ENCODE assay signal across 7 mouse cellular contexts in the genomic region with DNA sequence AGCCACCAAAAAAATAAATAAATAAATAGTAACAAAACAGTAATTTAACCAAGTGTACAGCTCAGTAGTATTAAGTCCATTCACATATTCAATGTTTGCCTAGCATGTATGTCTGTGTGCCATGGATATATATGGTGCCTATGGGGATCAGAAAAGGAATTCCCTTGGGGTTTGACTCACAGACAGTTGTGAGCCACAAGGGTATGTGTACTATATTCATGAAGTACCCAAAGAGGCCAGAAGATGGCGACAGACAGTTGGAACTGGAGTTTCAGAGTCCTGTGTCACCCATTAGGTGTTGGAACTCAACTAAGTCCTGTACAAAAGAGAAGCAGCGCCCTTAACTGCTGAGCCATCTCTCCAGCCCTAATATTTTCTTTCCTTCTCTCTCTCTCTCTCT. TPM values are rescaled to one million over a fixed set of nuclear protein-coding genes. Genes with fewer than 3 reads are reported as not detected.
DNase-seq lines count a peak whose midpoint lies in the region; ATAC-seq lines count a peak whose summit lies in the region.

No protein-coding gene starts in this region.

- no peaks in the 10 kb centered on the region for H3K4me1 ChIP-seq in embryonic facial prominence, embryonic 10.5 days
- no peaks in the 10 kb centered on the region for H3K4me1 ChIP-seq in lung, embryonic 16.5 days (replicated peaks; ENCODE audit: control insufficient read depth, insufficient read depth, low read length)

- no peak overlapping the region for H3K4me2 ChIP-seq in lung, embryonic 16.5 days (ENCODE audit: low read depth, low read length)

- H3K9me3 ChIP-seq in embryonic facial prominence, embryonic 10.5 days = no peaks in the 10 kb centered on the region
- H3K9me3 ChIP-seq in lung, embryonic 16.5 days (ENCODE audit: control insufficient read depth, low read length) = no peaks in the 10 kb centered on the region

- WGBS in embryonic facial prominence, embryonic 10.5 days = 47% methylated on average over 2 of the region's 2 CpGs
- WGBS in lung, embryonic 16.5 days = 41% methylated on average over 2 of the region's 2 CpGs

- no peak overlapping the region for H3K4me3 ChIP-seq in embryonic facial prominence, embryonic 10.5 days
- H3K4me3 ChIP-seq in lung, embryonic 16.5 days (ENCODE audit: low read length) = no peak overlapping the region

- H3K36me3 ChIP-seq in embryonic facial prominence, embryonic 10.5 days (replicated peaks) = peaks cover 54% of the 10 kb centered on the region
- peaks cover 14% of the 10 kb centered on the region for H3K36me3 ChIP-seq in lung, embryonic 16.5 days (ENCODE audit: control insufficient read depth, insufficient read depth, low read length)

- H3K27me3 ChIP-seq in embryonic facial prominence, embryonic 10.5 days (replicated peaks; ENCODE audit: low read depth, poor library complexity, severe bottlenecking) = no peaks in the 10 kb centered on the region
- H3K27me3 ChIP-seq in lung, embryonic 16.5 days (ENCODE audit: control insufficient read depth, insufficient read depth, low read depth, low read length) = no peaks in the 10 kb centered on the region

- DNase-seq in ES-CJ7 (ENCODE audit: low read depth, low spot score) = peak; percentile 92
- DNase-seq in adrenal gland, adult 18-20 months (ENCODE audit: low spot score in 2 of 2) = peak; percentile 45 to 63
- DNase-seq in embryonic facial prominence, embryonic 10.5 days (ENCODE audit: low spot score) = peak; percentile 52
- DNase-seq in heart, postnatal 36 days = peak; percentile 62 to 66
- peak; percentile 91 for DNase-seq in layer of hippocampus, adult 11-12 months (ENCODE audit: low spot score)
- DNase-seq in right cerebral cortex, postnatal 10 days (ENCODE audit: low spot score in 2 of 2) = peak; percentile 77 to 82

- peak; percentile 73 for ATAC-seq in lung, embryonic 16.5 days (ENCODE audit: low read depth)

- H3K9ac ChIP-seq in lung, embryonic 16.5 days (ENCODE audit: low read length) = no peak overlapping the region

- intact Hi-C loops in heart, postnatal 36 days (cut with DNase I) = loop anchor here (1.0 to 5.0 kb wide), 3 partner anchors 46 to 191 kb away; no protein-coding TSS in a partner anchor

- no peak overlapping the region for H3K27ac ChIP-seq in embryonic facial prominence, embryonic 10.5 days (replicated peaks)
- no peak overlapping the region for H3K27ac ChIP-seq in lung, embryonic 16.5 days (ENCODE audit: low read length)

RNA-seq across cellular contexts. Expression of gene Prpf3, which starts 6.1 kb away (rescaled TPM):
- total RNA-seq in adrenal gland, adult 18-20 months (2021) = 10 to 100 TPM; 26.7 to 32.8 TPM
- polyA plus RNA-seq in embryonic facial prominence, embryonic 10.5 days (2016; fragmentation: Nextera tagmentation; extraction: Ambion mirVana) = 74.5 and 75.6 TPM in 2 replicates
- total RNA-seq in heart, postnatal 36 days (2021) = 10 to 100 TPM; 17.6 to 21.3 TPM
- polyA plus RNA-seq in lung, embryonic 16.5 days (2015; fragmentation: Nextera tagmentation; extraction: Ambion mirVana) = 43.5 and 48.0 TPM in 2 replicates

RNA-seq across cellular contexts. Expression of gene Mrps21, which starts 9.5 kb away (rescaled TPM):
- total RNA-seq in adrenal gland, adult 18-20 months (2021) = 100 to 1,000 TPM; 252 to 270 TPM
- 374 and 377 TPM in 2 replicates for polyA plus RNA-seq in embryonic facial prominence, embryonic 10.5 days (2016; fragmentation: Nextera tagmentation; extraction: Ambion mirVana)
- 100 to 1,000 TPM; 318 to 326 TPM for total RNA-seq in heart, postnatal 36 days (2021)
- 326 and 362 TPM in 2 replicates for polyA plus RNA-seq in lung, embryonic 16.5 days (2015; fragmentation: Nextera tagmentation; extraction: Ambion mirVana)

RNA-seq across cellular contexts. Expression of gene Ciart, which starts 20.3 kb away (rescaled TPM):
- 1 to 10 TPM; 2.1 to 3.2 TPM for total RNA-seq in adrenal gland, adult 18-20 months (2021)
- polyA plus RNA-seq in embryonic facial prominence, embryonic 10.5 days (2016; fragmentation: Nextera tagmentation; extraction: Ambion mirVana) = 11.5 and 13.4 TPM in 2 replicates
- 10 to 100 TPM in 1 of 2 experiments, 1 to 10 TPM in 1; 4.5 to 20.1 TPM for total RNA-seq in heart, postnatal 36 days (2021)
- polyA plus RNA-seq in lung, embryonic 16.5 days (2015; fragmentation: Nextera tagmentation; extraction: Ambion mirVana) = 5.1 and 5.6 TPM in 2 replicates

RNA-seq across cellular contexts. Expression of gene BC028528, which starts 30.0 kb away (rescaled TPM):
- 10 to 100 TPM; 12.0 to 20.3 TPM for total RNA-seq in adrenal gland, adult 18-20 months (2021)
- polyA plus RNA-seq in embryonic facial prominence, embryonic 10.5 days (2016; fragmentation: Nextera tagmentation; extraction: Ambion mirVana) = 7.6 and 10.2 TPM in 2 replicates
- 10 to 100 TPM; 11.4 to 11.7 TPM for total RNA-seq in heart, postnatal 36 days (2021)
- polyA plus RNA-seq in lung, embryonic 16.5 days (2015; fragmentation: Nextera tagmentation; extraction: Ambion mirVana) = 81.5 and 85.5 TPM in 2 replicates

RNA-seq across cellular contexts. Expression of gene Aph1a, which starts 32.0 kb away (rescaled TPM):
- total RNA-seq in adrenal gland, adult 18-20 months (2021) = 100 to 1,000 TPM; 103 to 120 TPM
- polyA plus RNA-seq in embryonic facial prominence, embryonic 10.5 days (2016; fragmentation: Nextera tagmentation; extraction: Ambion mirVana) = 33.4 and 36.1 TPM in 2 replicates
- total RNA-seq in heart, postnatal 36 days (2021) = 100 to 1,000 TPM; 114 to 122 TPM
- polyA plus RNA-seq in lung, embryonic 16.5 days (2015; fragmentation: Nextera tagmentation; extraction: Ambion mirVana) = 39.1 and 39.4 TPM in 2 replicates
